Comparison of ENCODE assay signal across 8 mouse cellular contexts in genomic region chr7:127345092-127345491, GRCm38 (mm10). TPM values are rescaled to one million over a fixed set of nuclear protein-coding genes. Genes with fewer than 3 reads are reported as not detected.
DNase-seq lines count a peak whose midpoint lies in the region; ATAC-seq and TF ChIP-seq lines count a peak whose summit lies in the region.

No protein-coding gene starts in this region.

- peak overlapping the region; percentile 99 for H3K27ac ChIP-seq in heart, postnatal 0 days (ENCODE audit: low read depth)
- peak overlapping the region; percentile 91 for H3K27ac ChIP-seq in limb, embryonic 12.5 days
- H3K27ac ChIP-seq in midbrain, embryonic 16.5 days (ENCODE audit: low read length): peak overlapping the region; percentile 97

- no peaks in the 10 kb centered on the region for H3K9me3 ChIP-seq in heart, postnatal 0 days (replicated peaks; ENCODE audit: control insufficient read depth, low read length)
- H3K9me3 ChIP-seq in limb, embryonic 12.5 days: no peaks in the 10 kb centered on the region
- H3K9me3 ChIP-seq in midbrain, embryonic 16.5 days (replicated peaks; ENCODE audit: control insufficient read depth, low read length, poor library complexity, severe bottlenecking): no peaks in the 10 kb centered on the region

- under 1% methylated on average over 42 of the region's 42 CpGs for WGBS in heart, postnatal 0 days
- under 1% methylated on average over 40 of the region's 42 CpGs for WGBS in limb, embryonic 12.5 days
- WGBS in midbrain, embryonic 16.5 days: under 1% methylated on average over 42 of the region's 42 CpGs

- no peak for TF ChIP-seq EP300 in heart, postnatal 0 days (IDR thresholded peaks at IDR 0.05; ENCODE audit: low read depth)

- peak; percentile 49 for ATAC-seq in heart, postnatal 0 days (ENCODE audit: insufficient read depth, low read depth)
- ATAC-seq in limb, embryonic 12.5 days (ENCODE audit: insufficient number of reproducible peaks, insufficient read depth, low FRiP score, low TSS enrichment, low read depth): no peak
- peak; percentile 43 for ATAC-seq in midbrain, embryonic 16.5 days

- H3K36me3 ChIP-seq in heart, postnatal 0 days (replicated peaks; ENCODE audit: control insufficient read depth, insufficient read depth, low read length): peaks cover 26% of the 10 kb centered on the region
- peaks cover 38% of the 10 kb centered on the region for H3K36me3 ChIP-seq in limb, embryonic 12.5 days
- peaks cover 9% of the 10 kb centered on the region for H3K36me3 ChIP-seq in midbrain, embryonic 16.5 days (ENCODE audit: control insufficient read depth, insufficient read depth, low read length)

- peaks cover 28% of the 10 kb centered on the region for H3K4me1 ChIP-seq in heart, postnatal 0 days (ENCODE audit: control insufficient read depth, insufficient read depth)
- peaks cover 17% of the 10 kb centered on the region for H3K4me1 ChIP-seq in limb, embryonic 12.5 days (replicated peaks)
- H3K4me1 ChIP-seq in midbrain, embryonic 16.5 days (ENCODE audit: control insufficient read depth, insufficient read depth, low read length): peaks cover 16% of the 10 kb centered on the region

- peak overlapping the region; percentile 68 for H3K4me2 ChIP-seq in heart, postnatal 0 days (ENCODE audit: low read depth, low read length)
- H3K4me2 ChIP-seq in limb, embryonic 12.5 days: peak overlapping the region; percentile 76
- peak overlapping the region; percentile 79 for H3K4me2 ChIP-seq in midbrain, embryonic 16.5 days (ENCODE audit: low read length)

- peak overlapping the region; percentile 85 for H3K4me3 ChIP-seq in heart, postnatal 0 days (ENCODE audit: low read depth, low read length)
- H3K4me3 ChIP-seq in limb, embryonic 12.5 days (replicated peaks): peak overlapping the region; percentile 94
- peak overlapping the region; percentile 91 for H3K4me3 ChIP-seq in midbrain, embryonic 16.5 days (ENCODE audit: low read depth, low read length)

- peak; percentile 31 for DNase-seq in embryo, embryonic 11.5 days (ENCODE audit: low read depth, low spot score)
- DNase-seq in embryo, embryonic 10 days (ENCODE audit: low spot score): no peak
- peak; percentile 19 for DNase-seq in thymus, postnatal 14 days
- no peak for DNase-seq in thymus, adult 18-20 months
- DNase-seq in heart, postnatal 0 days (ENCODE audit: low spot score): peak; percentile 27
- no peak for DNase-seq in natural killer cell, adult 2 months (ENCODE audit: low spot score in 2 of 2)

- no peak for TF ChIP-seq CTCF in heart, postnatal 0 days (IDR thresholded peaks at IDR 0.05; ENCODE audit: low read depth)

- H3K9ac ChIP-seq in heart, postnatal 0 days (replicated peaks; ENCODE audit: low read depth, low read length): peak overlapping the region; percentile 92
- peak overlapping the region; percentile 89 for H3K9ac ChIP-seq in limb, embryonic 12.5 days (replicated peaks)
- H3K9ac ChIP-seq in midbrain, embryonic 16.5 days (ENCODE audit: low read depth, low read length): peak overlapping the region; percentile 94

- no peaks in the 10 kb centered on the region for H3K27me3 ChIP-seq in heart, postnatal 0 days (ENCODE audit: control insufficient read depth, insufficient read depth, low read length)
- H3K27me3 ChIP-seq in limb, embryonic 12.5 days: no peaks in the 10 kb centered on the region
- H3K27me3 ChIP-seq in midbrain, embryonic 16.5 days (ENCODE audit: control insufficient read depth, insufficient read depth, low read depth, low read length): no peaks in the 10 kb centered on the region

RNA-seq across cellular contexts. Expression of gene Zfp768, which starts 0.3 kb away (rescaled TPM):
- 46.8 and 54.3 TPM in 2 replicates for total RNA-seq in heart, postnatal 0 days (2014; rRNA removed; ENCODE audit: low replicate concordance)
- polyA plus RNA-seq in heart, postnatal 0 days (2015; fragmentation: Nextera tagmentation; extraction: Ambion mirVana): 18.4 and 22.0 TPM in 2 replicates
- polyA plus RNA-seq in limb, embryonic 12.5 days (2016; fragmentation: Nextera tagmentation; extraction: Ambion mirVana): 21.0 and 22.6 TPM in 2 replicates
- 16.3 and 17.7 TPM in 2 replicates for polyA plus RNA-seq in midbrain, embryonic 16.5 days (2015; fragmentation: Nextera tagmentation; extraction: Ambion mirVana)

RNA-seq across cellular contexts. Expression of gene Zfp747, which starts 30.8 kb away (rescaled TPM):
- 5.8 TPM in 2 replicates for total RNA-seq in heart, postnatal 0 days (2014; rRNA removed; ENCODE audit: low replicate concordance)
- 3.0 and 3.8 TPM in 2 replicates for polyA plus RNA-seq in heart, postnatal 0 days (2015; fragmentation: Nextera tagmentation; extraction: Ambion mirVana)
- polyA plus RNA-seq in limb, embryonic 12.5 days (2016; fragmentation: Nextera tagmentation; extraction: Ambion mirVana): 9.2 and 10.1 TPM in 2 replicates
- 10.1 and 10.5 TPM in 2 replicates for polyA plus RNA-seq in midbrain, embryonic 16.5 days (2015; fragmentation: Nextera tagmentation; extraction: Ambion mirVana)

RNA-seq across cellular contexts. Expression of gene 9130019O22Rik, which starts 41.9 kb away (rescaled TPM):
- 2.4 and 3.2 TPM in 2 replicates for total RNA-seq in heart, postnatal 0 days (2014; rRNA removed; ENCODE audit: low replicate concordance)
- 2.8 TPM in 2 replicates for polyA plus RNA-seq in heart, postnatal 0 days (2015; fragmentation: Nextera tagmentation; extraction: Ambion mirVana)
- 5.8 and 6.7 TPM in 2 replicates for polyA plus RNA-seq in limb, embryonic 12.5 days (2016; fragmentation: Nextera tagmentation; extraction: Ambion mirVana)
- 4.6 and 5.4 TPM in 2 replicates for polyA plus RNA-seq in midbrain, embryonic 16.5 days (2015; fragmentation: Nextera tagmentation; extraction: Ambion mirVana)

RNA-seq across cellular contexts. Expression of gene E430018J23Rik, which starts 48.3 kb away (rescaled TPM):
- total RNA-seq in heart, postnatal 0 days (2014; rRNA removed; ENCODE audit: low replicate concordance): 12.1 and 24.7 TPM in 2 replicates
- 3.3 and 3.7 TPM in 2 replicates for polyA plus RNA-seq in heart, postnatal 0 days (2015; fragmentation: Nextera tagmentation; extraction: Ambion mirVana)
- polyA plus RNA-seq in limb, embryonic 12.5 days (2016; fragmentation: Nextera tagmentation; extraction: Ambion mirVana): 6.4 and 7.0 TPM in 2 replicates
- polyA plus RNA-seq in midbrain, embryonic 16.5 days (2015; fragmentation: Nextera tagmentation; extraction: Ambion mirVana): 4.9 and 6.3 TPM in 2 replicates

RNA-seq across cellular contexts. Expression of gene Itgal, which starts 49.0 kb away (rescaled TPM):
- 1.7 and 4.0 TPM in 2 replicates for total RNA-seq in heart, postnatal 0 days (2014; rRNA removed; ENCODE audit: low replicate concordance)
- 0.96 and 1.1 TPM in 2 replicates for polyA plus RNA-seq in heart, postnatal 0 days (2015; fragmentation: Nextera tagmentation; extraction: Ambion mirVana)
- polyA plus RNA-seq in limb, embryonic 12.5 days (2016; fragmentation: Nextera tagmentation; extraction: Ambion mirVana): 0.39 and 0.59 TPM in 2 replicates
- polyA plus RNA-seq in midbrain, embryonic 16.5 days (2015; fragmentation: Nextera tagmentation; extraction: Ambion mirVana): 0.25 and 0.31 TPM in 2 replicates

Comparison
In these comparisons a context has a peak if more than half of its experiments do, and no peak if none do; other contexts are left out.
1. DNase-seq: peak in embryo, embryonic 11.5 days (single experiment), thymus, postnatal 14 days (single experiment) and heart, postnatal 0 days (single experiment); none in embryo, embryonic 10 days (single experiment), thymus, adult 18-20 months (0 of 2) and natural killer cell, adult 2 months (0 of 2).
2. Peak in every context shown above with its lines, with median percentiles within 50 percentile points of each other: H3K27ac ChIP-seq, H3K4me2 ChIP-seq, H3K4me3 ChIP-seq and H3K9ac ChIP-seq.